Mouse (Mus musculus) megakaryocyte, embryonic 14.5 days (primary cell): ENCODE results near the gene Acads. TPM values are rescaled to one million over a fixed set of nuclear protein-coding genes. Genes with fewer than 3 reads are reported as not detected.

ENCODE experiments used
- H3K27me3 ChIP-seq: replicated peaks from 2 replicates; pipeline ENCODE3; 2012; ENCODE audit warnings: inconsistent platforms
- H3K36me3 ChIP-seq: replicated peaks from 2 replicates; pipeline ENCODE3; 2012; ENCODE audit warnings: low read length, inconsistent platforms, mixed read lengths
- H3K4me1 ChIP-seq: 2 replicates; pipeline ENCODE4 v1.6.1; 2012; ENCODE audit warnings: inconsistent platforms
- H3K4me3 ChIP-seq: replicated peaks from 2 replicates; pipeline ENCODE3; 2012; ENCODE audit warnings: moderate library complexity, mild to moderate bottlenecking, inconsistent platforms
- H3K9me3 ChIP-seq: 2 replicates; pipeline ENCODE4 v1.6.1; 2012; ENCODE audit warnings: inconsistent platforms
- FLI1 ChIP-seq: IDR thresholded peaks from 2 replicates; pipeline ENCODE4 v1.6.1; 2012; ENCODE audit warnings: low read length, inconsistent platforms, mixed read lengths
- GATA1 ChIP-seq: IDR thresholded peaks from 3 replicates; pipeline ENCODE4 v1.6.1; 2012; ENCODE audit warnings: mixed read lengths, low read length, inconsistent platforms, borderline replicate concordance
- polyA plus RNA-seq: library from polyadenylated mRNA; stranded (reverse); fragments of >175 nt; gene quantifications from 2 replicates; pipeline ENCODE4 v1.2.3, GENCODE M21; 2012; ENCODE audit warnings: low replicate concordance; ENCODE audit not compliant: insufficient read depth

Gene Acads
- polyA plus RNA-seq, 1 experiment = 43.5 TPM

DNA sequence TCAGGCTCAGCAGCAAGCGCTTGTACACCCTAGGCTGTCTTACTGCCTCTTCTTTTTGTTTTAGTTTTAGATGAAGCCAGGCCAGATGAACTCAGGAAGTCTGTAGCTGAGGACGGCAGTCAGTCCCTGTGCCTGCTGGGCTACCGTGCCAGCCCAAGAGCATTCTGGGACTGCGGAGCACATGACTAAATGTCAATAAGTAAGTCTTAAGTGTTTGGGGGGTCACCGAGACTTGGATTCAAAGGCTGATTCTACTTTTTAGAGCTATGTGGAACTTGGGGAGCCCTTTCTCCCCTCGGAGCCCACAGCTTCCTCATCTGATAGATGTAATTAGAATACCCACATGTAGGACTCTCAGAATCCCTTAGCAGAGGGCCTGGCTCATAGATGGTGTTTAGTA is 41.5 kb upstream of the Acads start:
- no peak for TF ChIP-seq FLI1
- no peak for TF ChIP-seq GATA1
- peak overlapping the region; percentile 46 for H3K4me3 ChIP-seq

DNA sequence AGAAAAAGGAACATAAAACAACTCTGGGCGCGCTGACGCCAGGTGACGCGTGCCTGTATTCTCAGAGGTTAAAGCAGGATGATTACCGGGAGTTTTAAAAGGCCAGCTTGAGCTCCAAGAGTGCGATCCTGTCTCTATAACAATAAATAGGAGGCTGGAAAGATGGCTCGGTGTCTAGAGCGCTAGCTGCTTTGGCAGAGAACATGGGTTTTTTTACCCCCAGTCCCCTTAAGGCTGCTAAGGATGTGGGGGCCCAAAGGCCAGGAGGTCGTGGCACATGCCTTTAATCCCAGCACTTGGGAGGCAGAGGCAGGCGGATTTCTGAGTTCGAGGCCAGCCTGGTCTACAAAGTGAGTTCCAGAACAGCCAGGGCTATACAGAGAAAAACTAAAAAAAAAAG is 40.0 kb upstream of the Acads start:
- no peak for TF ChIP-seq GATA1
- TF ChIP-seq FLI1 = no peak
- H3K4me1 ChIP-seq = peaks cover 70% of the 10 kb centered on the region
- H3K27me3 ChIP-seq = no peaks in the 10 kb centered on the region
- no peaks in the 10 kb centered on the region for H3K9me3 ChIP-seq
- peaks cover 7% of the 10 kb centered on the region for H3K36me3 ChIP-seq
- H3K4me3 ChIP-seq = peak overlapping the region; percentile 97

More for the DNA sequence above, 41.5 kb upstream of the Acads start:
- Histone ChIP-seq H3K36me3 (no peaks in the 10 kb centered on the region), H3K27me3 (no peaks in the 10 kb centered on the region), H3K4me1 (peaks cover 60% of the 10 kb centered on the region), H3K9me3 (no peaks in the 10 kb centered on the region)

DNA sequence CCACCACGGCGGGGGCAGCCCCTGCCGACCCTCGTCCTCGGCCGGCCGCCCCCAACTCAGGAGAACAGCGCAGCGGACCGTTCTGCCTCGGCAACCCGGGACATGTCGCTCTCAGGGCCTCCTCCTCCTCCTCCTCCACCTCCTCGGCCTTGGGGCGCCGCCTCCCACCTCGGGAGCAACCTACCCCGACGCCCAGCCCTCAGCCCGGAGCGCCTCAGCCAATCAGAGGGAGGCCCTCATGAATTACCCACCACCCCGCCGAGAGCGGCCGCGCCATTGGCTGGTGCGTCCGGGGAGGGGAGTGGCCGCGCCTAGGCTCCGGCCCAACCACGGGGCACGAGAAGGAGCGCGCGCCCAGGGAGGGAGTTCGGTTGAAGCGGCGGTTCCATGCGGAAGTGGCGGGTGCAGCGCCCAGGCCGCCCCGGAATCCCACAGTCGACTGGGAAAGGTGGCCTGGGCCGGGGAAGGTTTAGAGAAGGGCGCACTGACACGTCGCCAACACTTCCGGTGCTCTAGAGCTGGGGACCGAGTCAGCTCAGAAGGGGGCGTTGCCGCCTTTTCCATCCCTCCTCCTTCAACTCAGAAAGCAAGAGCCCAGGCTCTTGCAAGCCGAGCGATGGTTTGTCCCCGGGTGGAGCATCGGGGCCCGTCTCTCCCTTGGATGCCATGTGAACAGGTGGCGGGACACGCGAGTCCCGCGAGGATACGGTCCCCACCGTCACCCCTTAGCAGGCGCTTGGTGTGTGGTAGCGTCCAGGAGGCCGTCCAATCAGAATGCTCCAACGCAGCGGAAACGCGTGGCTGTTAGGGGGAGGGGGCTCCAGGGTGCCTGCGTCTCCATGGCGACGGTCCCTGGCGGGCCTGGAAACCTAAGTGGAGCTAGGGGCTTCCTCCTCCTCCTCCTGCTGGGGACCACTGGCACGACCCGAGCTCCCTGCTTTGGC is 39.2 kb upstream of the Acads start, which contains the start of gene Mlec:
TSS of gene Mlec (minus strand) at position 140 of the 944 bp plus-strand sequence.
- Histone ChIP-seq H3K36me3 (peaks cover 15% of the 10 kb centered on the region), H3K4me3 (peak within 1 kb of the TSS; percentile 97), H3K9me3 (no peaks in the 10 kb centered on the region), H3K4me1 (peaks cover 75% of the 10 kb centered on the region), H3K27me3 (no peaks in the 10 kb centered on the region)
- TF ChIP-seq GATA1 = no peak

DNA sequence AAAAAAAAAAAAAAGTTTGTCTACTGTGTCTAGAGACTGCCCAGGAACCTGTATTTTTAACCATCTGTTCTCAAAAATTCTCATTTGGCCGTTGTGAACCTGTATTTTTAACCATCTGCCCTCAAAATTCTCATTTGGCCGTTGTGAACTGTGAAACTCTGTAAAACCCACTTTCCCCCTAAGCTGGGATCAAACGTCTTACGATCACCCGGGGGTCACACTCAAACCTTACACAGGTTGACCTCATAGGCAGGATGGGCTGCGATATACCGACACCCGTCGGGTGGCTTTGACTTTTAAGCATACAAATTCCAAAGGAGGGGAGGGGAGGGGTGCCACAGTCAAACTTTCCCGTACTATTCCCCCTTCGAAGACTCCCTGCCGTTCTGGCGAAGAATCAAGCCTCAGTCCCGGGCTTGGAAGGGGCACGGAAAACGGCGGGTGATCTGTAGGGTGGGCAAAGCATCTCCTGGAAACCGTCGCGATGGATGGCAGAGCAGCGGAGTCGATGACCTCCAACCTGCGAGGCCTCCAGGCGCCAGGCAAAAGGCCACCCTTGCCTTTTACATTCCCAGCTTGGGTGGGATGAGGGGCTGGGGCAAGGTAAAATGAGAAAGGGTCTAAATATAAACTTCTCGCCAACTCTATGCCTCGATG is 37.9 kb upstream of the Acads start:
- Histone ChIP-seq H3K9me3 (no peaks in the 10 kb centered on the region), H3K36me3 (peaks cover 27% of the 10 kb centered on the region), H3K27me3 (no peaks in the 10 kb centered on the region), H3K4me3 (peak overlapping the region; percentile 97), H3K4me1 (peaks cover 82% of the 10 kb centered on the region)
- TF ChIP-seq GATA1 (no peak), FLI1 (no peak)

DNA sequence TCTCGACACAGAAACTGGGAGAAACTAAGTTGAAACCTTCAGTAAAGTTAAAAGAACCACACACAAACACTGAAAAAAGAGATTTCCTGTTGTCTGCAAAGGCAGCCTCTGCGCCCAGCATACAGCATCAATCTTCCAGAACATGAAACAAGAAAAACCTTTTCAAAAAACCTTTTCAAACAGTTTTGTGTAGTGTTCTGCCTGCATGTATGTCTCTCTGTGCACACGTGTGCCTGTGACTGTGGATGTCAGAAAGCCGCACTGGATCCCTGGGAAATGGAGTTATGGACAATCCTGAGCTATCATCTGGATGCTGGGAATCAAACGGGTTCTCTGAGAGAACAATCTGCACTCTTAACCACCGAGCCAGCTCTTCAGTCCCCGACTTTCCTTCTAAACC is 37.3 kb upstream of the Acads start:
- H3K9me3 ChIP-seq = no peaks in the 10 kb centered on the region
- peaks cover 32% of the 10 kb centered on the region for H3K36me3 ChIP-seq
- peaks cover 85% of the 10 kb centered on the region for H3K4me1 ChIP-seq
- H3K27me3 ChIP-seq = no peaks in the 10 kb centered on the region
- TF ChIP-seq FLI1 = no peak
- TF ChIP-seq GATA1 = no peak
- H3K4me3 ChIP-seq = peak overlapping the region; percentile 97

DNA sequence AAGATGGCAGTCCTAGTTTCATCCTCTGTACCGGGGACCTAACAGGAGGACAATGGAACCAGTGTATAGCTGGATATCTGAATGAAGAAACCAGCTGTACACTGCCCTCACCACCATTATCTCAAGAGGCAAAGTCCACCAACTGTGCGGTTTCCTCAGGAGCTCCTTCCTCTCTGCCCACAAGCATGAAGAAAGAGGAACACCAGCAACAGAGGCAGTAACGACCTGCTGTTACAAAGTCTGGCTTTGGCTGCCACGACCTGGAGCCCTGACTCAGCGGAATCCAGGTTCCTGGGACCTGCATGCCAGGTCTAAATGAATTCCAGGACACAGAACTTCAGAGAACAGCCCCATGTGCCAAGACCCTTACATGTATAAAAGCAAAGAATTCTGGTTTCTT is 36.7 kb upstream of the Acads start:
- Histone ChIP-seq H3K9me3 (no peaks in the 10 kb centered on the region), H3K4me1 (peaks cover 85% of the 10 kb centered on the region), H3K4me3 (peak overlapping the region; percentile 97), H3K27me3 (no peaks in the 10 kb centered on the region), H3K36me3 (peaks cover 38% of the 10 kb centered on the region)
- TF ChIP-seq FLI1 (no peak), GATA1 (peak; percentile 61; the same call in 1 of the 3 replicates)

DNA sequence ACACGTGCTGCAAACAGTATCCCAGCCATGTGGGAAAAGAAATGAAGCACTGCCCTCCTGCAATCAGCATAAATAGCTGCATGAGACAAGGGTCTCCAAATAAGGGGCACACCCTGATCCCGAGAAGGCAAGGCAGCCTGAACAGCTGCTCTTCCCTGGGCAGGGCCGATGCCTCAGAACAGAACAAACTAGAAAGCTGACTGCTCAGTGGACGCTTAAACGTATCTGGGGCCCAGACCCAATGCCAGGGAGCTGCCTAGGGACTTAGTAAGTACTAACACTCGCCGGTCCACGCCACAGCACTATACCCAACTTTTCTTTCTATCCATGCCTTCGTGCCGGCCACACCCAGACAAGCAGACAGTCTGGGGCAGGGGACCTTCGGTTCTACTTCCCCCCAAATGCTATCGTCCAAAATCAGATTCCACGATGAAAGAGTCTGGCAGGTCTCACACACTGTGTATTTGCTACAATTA is 36.0 kb upstream of the Acads start:
- peak overlapping the region; percentile 97 for H3K4me3 ChIP-seq
- peaks cover 3% of the 10 kb centered on the region; the same call in 1 of the 2 replicates for H3K9me3 ChIP-seq
- H3K36me3 ChIP-seq = peaks cover 44% of the 10 kb centered on the region
- TF ChIP-seq FLI1 = no peak
- TF ChIP-seq GATA1 = no peak
- H3K27me3 ChIP-seq = no peaks in the 10 kb centered on the region
- peaks cover 85% of the 10 kb centered on the region for H3K4me1 ChIP-seq

DNA sequence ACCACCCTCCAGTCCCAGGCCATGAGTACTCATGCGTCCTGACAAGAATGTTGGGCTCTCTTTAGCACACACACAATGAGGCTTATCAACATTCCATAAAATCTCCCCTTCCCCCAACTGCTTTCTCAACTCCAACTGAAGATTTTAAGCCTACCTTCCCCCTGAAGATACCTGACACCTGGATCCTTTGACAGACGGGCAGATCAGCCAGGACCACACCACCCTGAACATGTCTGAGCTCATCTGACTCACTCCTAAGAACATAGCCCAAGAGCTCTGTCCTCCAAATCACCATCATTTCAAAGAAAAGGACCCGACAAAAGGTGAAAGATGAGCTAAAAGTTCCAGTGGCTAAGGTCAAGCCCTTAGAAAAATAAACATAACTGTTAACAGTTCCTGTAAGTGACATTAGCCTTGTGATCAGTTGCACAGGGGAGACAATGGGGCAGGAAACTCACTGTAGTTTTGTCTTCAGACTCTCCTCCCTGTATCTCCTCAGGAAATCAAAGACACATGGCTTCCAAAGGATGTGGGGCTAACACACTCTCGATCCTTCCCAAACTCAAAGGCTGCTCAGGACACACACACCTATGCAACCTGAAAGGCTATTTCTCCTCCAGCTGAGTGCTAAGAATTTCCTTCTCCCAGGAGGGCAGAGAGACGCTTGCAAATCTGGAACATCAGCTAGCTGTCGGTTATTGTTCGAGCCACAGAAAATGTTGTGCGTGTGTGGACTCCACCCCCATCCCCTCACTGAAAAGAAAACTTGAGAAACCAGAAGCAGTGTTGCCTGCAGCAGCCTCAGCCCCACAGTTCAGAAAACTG is 33.2 kb upstream of the Acads start:
- Histone ChIP-seq H3K36me3 (peaks cover 71% of the 10 kb centered on the region), H3K4me3 (no peak overlapping the region), H3K27me3 (no peaks in the 10 kb centered on the region), H3K9me3 (peaks cover 12% of the 10 kb centered on the region), H3K4me1 (peaks cover 75% of the 10 kb centered on the region)
- TF ChIP-seq GATA1 (no peak), FLI1 (no peak)

DNA sequence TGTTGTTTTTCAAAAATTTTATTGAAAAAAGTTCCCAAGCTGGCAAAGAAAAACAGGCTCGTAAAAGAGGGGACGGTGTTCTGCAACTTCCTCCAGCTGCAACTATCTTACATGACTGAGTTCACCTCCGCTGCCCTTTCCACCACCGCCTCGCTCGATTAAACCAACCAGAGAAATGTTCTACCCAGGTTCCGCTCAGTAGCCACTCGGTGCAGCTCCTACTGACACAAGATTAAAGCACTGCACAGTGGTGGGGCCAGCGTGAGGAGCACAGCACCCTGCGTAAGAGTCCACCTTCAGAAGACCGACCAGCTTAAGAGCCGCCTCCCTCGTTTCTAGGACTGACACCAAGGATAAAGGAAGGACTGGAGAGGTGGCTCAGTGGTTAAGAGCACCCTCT is 32.3 kb upstream of the Acads start:
- TF ChIP-seq FLI1 (no peak), GATA1 (no peak)
- H3K4me1 ChIP-seq = peaks cover 69% of the 10 kb centered on the region
- H3K4me3 ChIP-seq = no peak overlapping the region
- H3K9me3 ChIP-seq = peaks cover 12% of the 10 kb centered on the region
- peaks cover 80% of the 10 kb centered on the region for H3K36me3 ChIP-seq
- no peaks in the 10 kb centered on the region for H3K27me3 ChIP-seq

DNA sequence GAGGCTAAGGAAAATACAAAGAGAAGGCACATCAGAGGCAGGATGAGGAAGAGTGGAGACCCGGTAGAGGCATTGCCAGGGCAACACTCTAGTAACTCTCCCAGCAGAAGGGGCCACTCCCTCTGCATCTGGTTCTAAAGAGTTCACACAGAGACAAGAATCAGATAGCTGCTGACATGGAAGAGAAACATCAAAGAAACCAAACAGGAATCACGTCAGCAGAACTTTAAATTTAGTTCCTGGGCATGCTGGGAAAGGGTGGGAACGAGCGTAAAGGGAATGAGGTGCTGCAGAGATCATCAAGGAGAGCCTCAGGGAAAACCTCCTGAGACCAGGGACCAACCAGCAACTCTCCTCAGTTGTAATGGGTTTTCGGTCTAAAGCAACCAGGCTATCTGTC is 31.8 kb upstream of the Acads start:
- peaks cover 12% of the 10 kb centered on the region for H3K9me3 ChIP-seq
- H3K36me3 ChIP-seq = peaks cover 85% of the 10 kb centered on the region
- peaks cover 68% of the 10 kb centered on the region for H3K4me1 ChIP-seq
- TF ChIP-seq FLI1 (no peak), GATA1 (no peak)
- no peaks in the 10 kb centered on the region for H3K27me3 ChIP-seq
- no peak overlapping the region for H3K4me3 ChIP-seq
